ENCODE assay signal across 8 mouse cellular contexts in genomic region chr2:26388682-26389153, GRCm38 (mm10). TPM values are rescaled to one million over a fixed set of nuclear protein-coding genes. Genes with fewer than 3 reads are reported as not detected.
DNase-seq lines count a peak whose midpoint lies in the region; ATAC-seq and TF ChIP-seq lines count a peak whose summit lies in the region.

No protein-coding gene starts in this region.

- DNase-seq in embryo, embryonic 10.5 days (ENCODE audit: low spot score), result peak; percentile 23
- DNase-seq in embryo, embryonic 11 days, result no peak
- DNase-seq in thymus, adult 2 months, result no peak
- DNase-seq in thymus, postnatal 14 days, result no peak
- peak; percentile 42 for DNase-seq in hindbrain, embryonic 11.5 days (ENCODE audit: low spot score)
- DNase-seq in layer of hippocampus, adult 8-10 months (ENCODE audit: low spot score in 2 of 2), result no peak
- no peak for DNase-seq in layer of hippocampus, adult 9-11 months

- H3K4me2 ChIP-seq in hindbrain, embryonic 11.5 days (replicated peaks; ENCODE audit: low read depth, low read length), result peak overlapping the region; percentile 94

- TF ChIP-seq POLR2A in thymus, adult 2 months (IDR thresholded peaks at IDR 0.05; ENCODE audit: control insufficient read depth, extremely low read depth, insufficient read depth, low read length, poor library complexity), result no peak

- under 1% methylated on average over 45 of the region's 45 CpGs for WGBS in thymus, adult 2 months
- WGBS in hindbrain, embryonic 11.5 days, result under 1% methylated on average over 32 of the region's 45 CpGs
- WGBS in macrophage (ENCODE audit: missing documents), result under 1% methylated on average over 43 of the region's 45 CpGs

- peaks cover 44% of the 10 kb centered on the region for H3K79me2 ChIP-seq in macrophage (ENCODE audit: inconsistent target)

- TF ChIP-seq CTCF in thymus, adult 2 months (IDR thresholded peaks at IDR 0.05; ENCODE audit: borderline replicate concordance, control insufficient read depth, extremely low read depth, insufficient read depth, low read length, poor library complexity), result no peak

- peak overlapping the region; percentile 86 for H3K4me3 ChIP-seq in thymus, adult 2 months (ENCODE audit: control insufficient read depth, insufficient read depth, low read length)
- peak overlapping the region; percentile 99 for H3K4me3 ChIP-seq in hindbrain, embryonic 11.5 days (ENCODE audit: low read depth, low read length)
- H3K4me3 ChIP-seq in macrophage (ENCODE audit: inconsistent target), result peak overlapping the region; percentile 57

- H3K9me3 ChIP-seq in hindbrain, embryonic 11.5 days (ENCODE audit: control insufficient read depth, low read length), result no peaks in the 10 kb centered on the region

- no peaks in the 10 kb centered on the region for H3K27me3 ChIP-seq in thymus, adult 2 months (ENCODE audit: control insufficient read depth, insufficient read depth, low read length)
- H3K27me3 ChIP-seq in hindbrain, embryonic 11.5 days (ENCODE audit: control insufficient read depth, insufficient read depth, low read length), result no peaks in the 10 kb centered on the region

- peaks cover 56% of the 10 kb centered on the region for H3K36me3 ChIP-seq in thymus, adult 2 months (ENCODE audit: control insufficient read depth, insufficient read depth, low read length)
- peaks cover 36% of the 10 kb centered on the region for H3K36me3 ChIP-seq in hindbrain, embryonic 11.5 days (ENCODE audit: control insufficient read depth, insufficient read depth, low read length)
- peaks cover 68% of the 10 kb centered on the region for H3K36me3 ChIP-seq in macrophage (ENCODE audit: inconsistent target)

- peak; percentile 66; the same call in 1 of the 2 replicates for ATAC-seq in hindbrain, embryonic 11.5 days (ENCODE audit: low FRiP score)

- H3K4me1 ChIP-seq in thymus, adult 2 months (replicated peaks; ENCODE audit: control insufficient read depth, insufficient read depth, low read length), result peaks cover 16% of the 10 kb centered on the region
- H3K4me1 ChIP-seq in hindbrain, embryonic 11.5 days (replicated peaks; ENCODE audit: control insufficient read depth, insufficient read depth, low read length), result peaks cover 4% of the 10 kb centered on the region; the same call in 1 of the 2 replicates

- no peak overlapping the region for H3K27ac ChIP-seq in thymus, adult 2 months (ENCODE audit: control insufficient read depth, insufficient read depth, low read length)
- H3K27ac ChIP-seq in hindbrain, embryonic 11.5 days (ENCODE audit: low read depth, low read length), result peak overlapping the region; percentile 65; the same call in 1 of the 2 replicates
- peak overlapping the region; percentile 1; the same call in 1 of the 2 replicates for H3K27ac ChIP-seq in macrophage

- peak overlapping the region; percentile 88 for H3K9ac ChIP-seq in hindbrain, embryonic 11.5 days (ENCODE audit: low read depth, low read length)

RNA-seq across cellular contexts. Expression of gene Entr1, which starts 0.4 kb away (rescaled TPM):
- 216 and 228 TPM in 2 replicates for polyA plus RNA-seq in thymus, adult 2 months (2012; rRNA removed)
- 133 and 140 TPM in 2 replicates for polyA plus RNA-seq in hindbrain, embryonic 11.5 days (2014; fragmentation: Nextera tagmentation; extraction: Ambion mirVana)
- total RNA-seq in macrophage (2018; cell fraction: chromatin; rRNA removed), result 100 to 1,000 TPM in 22 of 26 experiments, 10 to 100 TPM in 4; 68.8 to 214 (median 137) TPM
- total RNA-seq in macrophage (2018; cell fraction: cytosol; rRNA removed), result 10 to 100 TPM; 41.2 to 59.4 (median 47.3) TPM
- 100 to 1,000 TPM in 15 of 26 experiments, 10 to 100 TPM in 11; 66.5 to 188 (median 107) TPM for total RNA-seq in macrophage (2018; cell fraction: nucleus; rRNA removed)
- 47.5 to 55.2 TPM (median 47.7 TPM) in 3 replicates for polyA plus RNA-seq in macrophage (2018)
- total RNA-seq in layer of hippocampus, adult 8-10 months (2022), result 100 to 1,000 TPM; 125 to 165 (median 148) TPM

RNA-seq across cellular contexts. Expression of gene Pmpca, which starts 0.4 kb away (rescaled TPM):
- 50.5 and 55.2 TPM in 2 replicates for polyA plus RNA-seq in thymus, adult 2 months (2012; rRNA removed)
- polyA plus RNA-seq in hindbrain, embryonic 11.5 days (2014; fragmentation: Nextera tagmentation; extraction: Ambion mirVana), result 94.4 and 108 TPM in 2 replicates
- total RNA-seq in macrophage (2018; cell fraction: chromatin; rRNA removed), result 100 to 1,000 TPM in 21 of 26 experiments, 10 to 100 TPM in 5; 66.6 to 178 (median 118) TPM
- 10 to 100 TPM; 40.1 to 56.4 (median 46.8) TPM for total RNA-seq in macrophage (2018; cell fraction: cytosol; rRNA removed)
- 100 to 1,000 TPM in 2 of 26 experiments, 10 to 100 TPM in 24; 52.7 to 111 (median 73.5) TPM for total RNA-seq in macrophage (2018; cell fraction: nucleus; rRNA removed)
- 35.0 to 66.1 TPM (median 49.1 TPM) in 3 replicates for polyA plus RNA-seq in macrophage (2018)
- total RNA-seq in layer of hippocampus, adult 8-10 months (2022), result 10 to 100 TPM; 87.2 to 97.4 (median 91.3) TPM

RNA-seq across cellular contexts. Expression of gene Snapc4, which starts 8.3 kb away (rescaled TPM):
- 59.2 and 60.4 TPM in 2 replicates for polyA plus RNA-seq in thymus, adult 2 months (2012; rRNA removed)
- 22.1 and 23.6 TPM in 2 replicates for polyA plus RNA-seq in hindbrain, embryonic 11.5 days (2014; fragmentation: Nextera tagmentation; extraction: Ambion mirVana)
- total RNA-seq in macrophage (2018; cell fraction: chromatin; rRNA removed), result 100 to 1,000 TPM in 16 of 26 experiments, 10 to 100 TPM in 10; 34.5 to 187 (median 107) TPM
- total RNA-seq in macrophage (2018; cell fraction: cytosol; rRNA removed), result 10 to 100 TPM in 3 of 26 experiments, 1 to 10 TPM in 23; 2.1 to 11.3 (median 6.4) TPM
- 100 to 1,000 TPM in 1 of 26 experiments, 10 to 100 TPM in 25; 13.2 to 113 (median 40.6) TPM for total RNA-seq in macrophage (2018; cell fraction: nucleus; rRNA removed)
- polyA plus RNA-seq in macrophage (2018), result 6.3 to 12.1 TPM (median 9.3 TPM) in 3 replicates
- 10 to 100 TPM; 72.9 to 86.2 (median 82.1) TPM for total RNA-seq in layer of hippocampus, adult 8-10 months (2022)

RNA-seq across cellular contexts. Expression of gene Inpp5e, which starts 20.3 kb away (rescaled TPM):
- polyA plus RNA-seq in thymus, adult 2 months (2012; rRNA removed), result 46.3 and 47.4 TPM in 2 replicates
- polyA plus RNA-seq in hindbrain, embryonic 11.5 days (2014; fragmentation: Nextera tagmentation; extraction: Ambion mirVana), result 23.1 and 23.9 TPM in 2 replicates
- 10 to 100 TPM; 13.5 to 87.3 (median 47.3) TPM for total RNA-seq in macrophage (2018; cell fraction: chromatin; rRNA removed)
- total RNA-seq in macrophage (2018; cell fraction: cytosol; rRNA removed), result 10 to 100 TPM in 10 of 26 experiments, 1 to 10 TPM in 16; 4.2 to 12.6 (median 9.4) TPM
- total RNA-seq in macrophage (2018; cell fraction: nucleus; rRNA removed), result 10 to 100 TPM in 25 of 26 experiments, 1 to 10 TPM in 1; 8.8 to 57.6 (median 25.2) TPM
- polyA plus RNA-seq in macrophage (2018), result 7.1 to 9.4 TPM (median 9.3 TPM) in 3 replicates
- total RNA-seq in layer of hippocampus, adult 8-10 months (2022), result 10 to 100 TPM; 23.9 to 27.9 (median 25.8) TPM

RNA-seq across cellular contexts. Expression of gene Card9, which starts 28.0 kb away (rescaled TPM):
- 39.1 and 51.0 TPM in 2 replicates for polyA plus RNA-seq in thymus, adult 2 months (2012; rRNA removed)
- 0.21 and 0.36 TPM in 2 replicates for polyA plus RNA-seq in hindbrain, embryonic 11.5 days (2014; fragmentation: Nextera tagmentation; extraction: Ambion mirVana)
- 100 to 1,000 TPM in 24 of 26 experiments, 10 to 100 TPM in 2; 50.4 to 238 (median 171) TPM for total RNA-seq in macrophage (2018; cell fraction: chromatin; rRNA removed)
- total RNA-seq in macrophage (2018; cell fraction: cytosol; rRNA removed), result 10 to 100 TPM; 17.1 to 38.7 (median 28.3) TPM
- total RNA-seq in macrophage (2018; cell fraction: nucleus; rRNA removed), result 100 to 1,000 TPM in 9 of 26 experiments, 10 to 100 TPM in 17; 35.7 to 146 (median 88.2) TPM
- polyA plus RNA-seq in macrophage (2018), result 18.0 to 43.4 TPM (median 33.0 TPM) in 3 replicates
- 1 to 10 TPM; 1.6 to 6.1 (median 4.1) TPM for total RNA-seq in layer of hippocampus, adult 8-10 months (2022)

Comparison
In these comparisons a context has a peak if more than half of its experiments do, and no peak if none do; other contexts are left out.
1. DNase-seq: peak in embryo, embryonic 10.5 days (single experiment) and hindbrain, embryonic 11.5 days (single experiment); none in embryo, embryonic 11 days (single experiment), thymus, adult 2 months (single experiment), thymus, postnatal 14 days (single experiment), layer of hippocampus, adult 8-10 months (0 of 2) and layer of hippocampus, adult 9-11 months (single experiment).
2. Peak in every context shown above with its lines, with median percentiles within 50 percentile points of each other: H3K4me3 ChIP-seq.